Mouse (Mus musculus) lung, adult 2 months (tissue): ENCODE measurements at regions not wholly inside any gene's neighbourhood (a gene's known extent, or its start where the extent isn't known, plus 50 kb on each side); places are given as distances from the start of the nearest gene placed in this dataset.

Source experiments
- CTCF ChIP-seq: fragments of 200-500 bp; IDR thresholded peaks from 2 replicates; pipeline ENCODE4 v1.5.1; 2011; ENCODE audit warnings: mild to moderate bottlenecking, low read length, control low read depth; ENCODE audit not compliant: insufficient read depth
- POLR2A ChIP-seq: fragments of 200-500 bp; IDR thresholded peaks from 2 replicates; pipeline ENCODE4 v1.6.1; 2011; ENCODE audit warnings: low read depth, mild to moderate bottlenecking, control low read depth, low read length, borderline replicate concordance; ENCODE audit errors: extremely low read depth

DNA sequence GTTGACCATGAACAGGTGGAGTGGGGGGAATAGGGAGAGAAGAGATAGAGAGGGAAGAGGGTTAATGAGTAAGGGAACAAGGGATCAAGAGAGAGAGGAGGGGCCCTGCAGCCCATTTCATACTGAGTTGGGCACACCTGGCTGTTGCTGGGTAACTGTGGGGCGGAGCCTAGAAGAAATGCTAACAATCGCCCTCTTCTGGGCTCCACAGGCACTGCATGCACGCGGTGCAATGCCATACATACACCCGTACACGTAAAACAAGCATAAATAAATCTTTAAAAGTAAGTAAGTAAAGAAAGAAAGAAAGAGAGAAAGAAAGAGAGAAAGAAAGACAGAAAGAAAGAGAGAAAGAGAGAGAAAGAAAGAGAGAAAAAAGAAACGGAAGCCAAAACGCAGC lies 106.5 kb upstream of the Rxfp2 start:
- TF ChIP-seq CTCF (no peak), POLR2A (no peak)
